Mouse (Mus musculus): Measurements from ENCODE around the gene Polrmt. TPM values are rescaled to one million over a fixed set of nuclear protein-coding genes. Genes with fewer than 3 reads are reported as not detected.
"Not testable (repeated sequence)": the region's sequence is repeated elsewhere in the genome, so short reads cannot be mapped to it uniquely, and the experiment has no call there.

Gene Polrmt
- polyA plus RNA-seq, 1 experiment = 74.7 TPM

- TF ChIP-seq CTCF (IDR thresholded peaks at IDR 0.05; ENCODE audit: borderline replicate concordance, insufficient read depth, low read depth, low read length) (no peak), POLR2A (IDR thresholded peaks at IDR 0.05; ENCODE audit: borderline replicate concordance, insufficient read depth, low read length) (no peak)
- Histone ChIP-seq H3K27me3 (ENCODE audit: control insufficient read depth, insufficient read depth, low read length) (no peaks in the 10 kb centered on the region), H3K4me3 (replicated peaks; ENCODE audit: insufficient read depth, low read depth, low read length) (no peak overlapping the region), H3K27ac (ENCODE audit: insufficient read depth, low read length) (no peak overlapping the region), H3K4me1 (ENCODE audit: control insufficient read depth, insufficient read depth, low read length) (peaks cover 28% of the 10 kb centered on the region)
- WGBS = 18% methylated on average over 7 of the region's 7 CpGs
- no peak for DNase-seq
These were observed 17.9 kb upstream of the Polrmt start for GRCm38 (mm10) chr10:79764234-79764633.

GRCm38 (mm10) chr10:79762875-79763274 is 16.5 kb upstream of the Polrmt start:
- no peak for DNase-seq
- 74% methylated on average over 3 of the region's 3 CpGs for WGBS
- Histone ChIP-seq H3K4me1 (ENCODE audit: control insufficient read depth, insufficient read depth, low read length) (peaks cover 28% of the 10 kb centered on the region), H3K27me3 (ENCODE audit: control insufficient read depth, insufficient read depth, low read length) (no peaks in the 10 kb centered on the region), H3K4me3 (replicated peaks; ENCODE audit: insufficient read depth, low read depth, low read length) (no peak overlapping the region), H3K27ac (ENCODE audit: insufficient read depth, low read length) (no peak overlapping the region)
- TF ChIP-seq CTCF (IDR thresholded peaks at IDR 0.05; ENCODE audit: borderline replicate concordance, insufficient read depth, low read depth, low read length) (no peak), POLR2A (IDR thresholded peaks at IDR 0.05; ENCODE audit: borderline replicate concordance, insufficient read depth, low read length) (no peak)

GRCm38 (mm10) chr10:79760603-79761143 is 14.3 kb upstream of the Polrmt start:
- Histone ChIP-seq H3K27ac (ENCODE audit: insufficient read depth, low read length) (no peak overlapping the region), H3K4me3 (replicated peaks; ENCODE audit: insufficient read depth, low read depth, low read length) (no peak overlapping the region), H3K27me3 (ENCODE audit: control insufficient read depth, insufficient read depth, low read length) (no peaks in the 10 kb centered on the region), H3K4me1 (ENCODE audit: control insufficient read depth, insufficient read depth, low read length) (peaks cover 30% of the 10 kb centered on the region)
- 74% methylated on average over 11 of the region's 11 CpGs for WGBS
- no peak for TF ChIP-seq POLR2A (IDR thresholded peaks at IDR 0.05; ENCODE audit: borderline replicate concordance, insufficient read depth, low read length)
- TF ChIP-seq CTCF (IDR thresholded peaks at IDR 0.05; ENCODE audit: borderline replicate concordance, insufficient read depth, low read depth, low read length) = no peak
- no peak for DNase-seq

GRCm38 (mm10) chr10:79759675-79760074 is 13.3 kb upstream of the Polrmt start:
- not testable (repeated sequence) for DNase-seq; H3K27me3 ChIP-seq (ENCODE audit: control insufficient read depth, insufficient read depth, low read length); H3K27ac ChIP-seq (ENCODE audit: insufficient read depth, low read length); H3K4me3 ChIP-seq (replicated peaks; ENCODE audit: insufficient read depth, low read depth, low read length)
- peaks cover 23% of the 10 kb centered on the region for H3K4me1 ChIP-seq (ENCODE audit: control insufficient read depth, insufficient read depth, low read length)
- 97% methylated on average over 1 of the region's 1 CpGs for WGBS

GRCm38 (mm10) chr10:79756660-79757059 is 10.3 kb upstream of the Polrmt start:
- Histone ChIP-seq H3K4me1 (ENCODE audit: control insufficient read depth, insufficient read depth, low read length) (0 out of 2 replicates have a peak, but pooled peaks cover 4% of the 10 kb centered on the region), H3K27ac (ENCODE audit: insufficient read depth, low read length) (no peak overlapping the region), H3K4me3 (replicated peaks; ENCODE audit: insufficient read depth, low read depth, low read length) (no peak overlapping the region), H3K27me3 (ENCODE audit: control insufficient read depth, insufficient read depth, low read length) (no peaks in the 10 kb centered on the region)
- WGBS = 76% methylated on average over 24 of the region's 24 CpGs
- no peak for DNase-seq
- no peak for TF ChIP-seq CTCF (IDR thresholded peaks at IDR 0.05; ENCODE audit: borderline replicate concordance, insufficient read depth, low read depth, low read length)
- no peak for TF ChIP-seq POLR2A (IDR thresholded peaks at IDR 0.05; ENCODE audit: borderline replicate concordance, insufficient read depth, low read length)

GRCm38 (mm10) chr10:79755854-79756253 is 9.5 kb upstream of the Polrmt start:
- H3K4me3 ChIP-seq (replicated peaks; ENCODE audit: insufficient read depth, low read depth, low read length) = no peak overlapping the region
- 0 out of 2 replicates have a peak, but pooled peaks cover 4% of the 10 kb centered on the region for H3K4me1 ChIP-seq (ENCODE audit: control insufficient read depth, insufficient read depth, low read length)
- no peak overlapping the region for H3K27ac ChIP-seq (ENCODE audit: insufficient read depth, low read length)
- 37% methylated on average over 3 of the region's 3 CpGs for WGBS
- no peaks in the 10 kb centered on the region for H3K27me3 ChIP-seq (ENCODE audit: control insufficient read depth, insufficient read depth, low read length)
- peak in 1 of 2 experiments; percentile 41 for DNase-seq
- TF ChIP-seq CTCF (IDR thresholded peaks at IDR 0.05; ENCODE audit: borderline replicate concordance, insufficient read depth, low read depth, low read length) = no peak
- TF ChIP-seq POLR2A (IDR thresholded peaks at IDR 0.05; ENCODE audit: borderline replicate concordance, insufficient read depth, low read length) = no peak

GRCm38 (mm10) chr10:79754856-79755516 is 8.6 kb upstream of the Polrmt start, which contains the start of gene Fgf22:
TSS of gene Fgf22 (plus strand) at chr10:79755076.
- 3% methylated on average over 36 of the region's 36 CpGs for WGBS
- H3K27ac ChIP-seq (ENCODE audit: insufficient read depth, low read length) = no peak within 1 kb of the TSS
- TF ChIP-seq POLR2A (IDR thresholded peaks at IDR 0.05; ENCODE audit: borderline replicate concordance, insufficient read depth, low read length) = no peak
- no peak for TF ChIP-seq CTCF (IDR thresholded peaks at IDR 0.05; ENCODE audit: borderline replicate concordance, insufficient read depth, low read depth, low read length)

GRCm38 (mm10) chr10:79748496-79748895 is 2.1 kb upstream of the Polrmt start:
- WGBS = 79% methylated on average over 6 of the region's 6 CpGs
- no peak for DNase-seq

More at GRCm38 (mm10) chr10:79754856-79755516, 8.6 kb upstream of the Polrmt start, which contains the start of gene Fgf22:
- peak; percentile 81 to 83 for DNase-seq
- Histone ChIP-seq H3K4me3 (replicated peaks; ENCODE audit: insufficient read depth, low read depth, low read length) (peak within 1 kb of the TSS; percentile 31), H3K27me3 (ENCODE audit: control insufficient read depth, insufficient read depth, low read length) (no peaks in the 10 kb centered on the region), H3K4me1 (ENCODE audit: control insufficient read depth, insufficient read depth, low read length) (0 out of 2 replicates have a peak, but pooled peaks cover 4% of the 10 kb centered on the region)

More at GRCm38 (mm10) chr10:79748496-79748895, 2.1 kb upstream of the Polrmt start:
- Histone ChIP-seq H3K4me1 (ENCODE audit: control insufficient read depth, insufficient read depth, low read length) (peaks cover 19% of the 10 kb centered on the region), H3K27me3 (ENCODE audit: control insufficient read depth, insufficient read depth, low read length) (no peaks in the 10 kb centered on the region), H3K4me3 (replicated peaks; ENCODE audit: insufficient read depth, low read depth, low read length) (no peak overlapping the region), H3K27ac (ENCODE audit: insufficient read depth, low read length) (no peak overlapping the region)
- no peak for TF ChIP-seq CTCF (IDR thresholded peaks at IDR 0.05; ENCODE audit: borderline replicate concordance, insufficient read depth, low read depth, low read length)
